Mouse (Mus musculus) liver, postnatal 0 days (tissue): Measurements from ENCODE around the gene Tmem26. TPM values are rescaled to one million over a fixed set of nuclear protein-coding genes. Genes with fewer than 3 reads are reported as not detected.

Experiments used
- ATAC-seq: fragments of 200-750 bp; cut with Nextera tagmentation; 2 replicates; pipeline ENCODE4 v1.8.0; 2017; ENCODE audit warnings: mild to moderate bottlenecking, moderate library complexity
- DNase-seq: peaks from one replicate; pipeline ENCODE4 v3.0.0-alpha.2; 2016
- H3K27ac ChIP-seq: fragments of 300-500 bp; sonication (generic); 2 replicates; pipeline ENCODE4 v1.5.1; 2014; ENCODE audit warnings: antibody characterized with exemption, moderate library complexity, mild to moderate bottlenecking, low read depth
- H3K27me3 ChIP-seq: fragments of 300-500 bp; sonication (generic); 2 replicates; pipeline ENCODE4 v1.6.1; 2014; ENCODE audit warnings: low read length, control low read depth, mixed read lengths; ENCODE audit not compliant: insufficient read depth
- H3K36me3 ChIP-seq: fragments of 300-500 bp; sonication (generic); replicated peaks from 2 replicates; pipeline ENCODE4 v1.6.1; 2014; ENCODE audit warnings: mild to moderate bottlenecking, control low read depth, low read length, moderate library complexity, mixed read lengths; ENCODE audit not compliant: insufficient read depth
- H3K4me1 ChIP-seq: fragments of 300-500 bp; sonication (generic); 2 replicates; pipeline ENCODE4 v1.6.1; 2014; ENCODE audit warnings: antibody characterized with exemption, mild to moderate bottlenecking, control low read depth; ENCODE audit not compliant: insufficient read depth
- H3K4me2 ChIP-seq: fragments of 300-500 bp; sonication (generic); 2 replicates; pipeline ENCODE4 v1.6.1; 2014; ENCODE audit warnings: low read depth, mild to moderate bottlenecking, low read length, moderate library complexity, mixed read lengths
- H3K4me3 ChIP-seq: fragments of 300-500 bp; sonication (generic); 2 replicates; pipeline ENCODE4 v1.5.1; 2014; ENCODE audit warnings: low read depth, low read length
- H3K9ac ChIP-seq: fragments of 300-500 bp; sonication (generic); replicated peaks from 2 replicates; pipeline ENCODE4 v1.6.1; 2014; ENCODE audit warnings: mild to moderate bottlenecking, moderate library complexity
- H3K9me3 ChIP-seq: fragments of 300-500 bp; sonication (generic); 2 replicates; pipeline ENCODE4 v1.6.1; 2016; ENCODE audit warnings: mild to moderate bottlenecking, control low read depth, low read length, mixed read lengths
- CTCF ChIP-seq: sonication (generic); IDR thresholded peaks from 2 replicates; pipeline ENCODE4 v1.5.1; 2016; ENCODE audit warnings: antibody characterized with exemption, low read depth
- EP300 ChIP-seq: IDR thresholded peaks from 2 replicates; pipeline ENCODE4 v1.6.1; 2016; ENCODE audit warnings: antibody characterized with exemption, low read depth, mild to moderate bottlenecking
- WGBS: fragments of 180-500 bp; shearing (Covaris S2); extraction: QIAGEN DNeasy Blood & Tissue Kit; methylation state at CpG from one replicate; pipeline ENCODE4 v1.1.7; 2014; ENCODE audit not compliant: insufficient replicate concordance; 5-methylcytosine and 5-hydroxymethylcytosine counted together
- polyA plus RNA-seq: library from polyadenylated mRNA; unstranded; fragments of >200 nt; fragmentation: Nextera tagmentation; extraction: Ambion mirVana; gene quantifications from 2 replicates; pipeline ENCODE4 v1.2.1, GENCODE M21; 2015

Tmem26 gene
- polyA plus RNA-seq, 1 experiment from 2014 or later, result 1.7 TPM

DNA sequence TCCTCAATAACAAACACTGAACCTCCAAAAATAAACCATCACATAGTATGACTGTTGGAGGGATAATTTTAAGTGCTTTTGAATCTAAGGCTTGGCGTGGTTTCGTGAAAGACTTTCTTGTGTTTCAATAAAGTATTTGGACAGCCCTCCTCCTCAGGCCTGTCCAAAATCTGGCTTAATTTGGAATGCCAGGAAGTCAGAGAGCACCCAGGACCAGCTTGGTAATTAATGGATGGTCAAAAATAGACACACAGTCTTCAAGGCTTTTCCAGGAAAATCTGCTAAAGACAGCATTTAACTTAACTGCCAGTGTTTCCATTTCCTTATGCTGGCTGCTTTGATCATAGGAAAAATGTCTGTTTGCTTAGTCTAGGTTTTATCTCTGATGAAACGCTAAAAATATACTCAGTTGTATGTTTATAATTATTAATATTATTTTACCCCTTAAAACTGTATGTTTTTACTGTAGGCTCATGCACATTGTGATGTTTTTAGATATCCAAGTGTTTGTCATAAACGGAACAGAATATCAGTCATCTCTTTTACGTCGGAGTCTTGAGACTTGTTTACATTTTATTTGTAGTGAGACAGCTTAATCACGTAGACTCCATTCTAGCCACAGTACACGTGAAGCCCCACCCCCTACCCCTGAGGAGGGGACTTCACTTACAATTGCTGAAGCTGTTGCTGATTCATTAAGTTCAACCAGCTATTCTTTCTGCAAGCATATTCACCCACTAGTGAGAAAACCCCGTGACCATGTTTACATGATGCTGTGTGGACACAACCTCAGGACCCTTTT lies 57.8 kb downstream of the Tmem26 start:
- 63% methylated on average over 9 of the region's 9 CpGs for WGBS
- no peak for TF ChIP-seq CTCF
- 0 out of 2 replicates have a peak, but pooled peaks have one; percentile 38 for TF ChIP-seq EP300

DNA sequence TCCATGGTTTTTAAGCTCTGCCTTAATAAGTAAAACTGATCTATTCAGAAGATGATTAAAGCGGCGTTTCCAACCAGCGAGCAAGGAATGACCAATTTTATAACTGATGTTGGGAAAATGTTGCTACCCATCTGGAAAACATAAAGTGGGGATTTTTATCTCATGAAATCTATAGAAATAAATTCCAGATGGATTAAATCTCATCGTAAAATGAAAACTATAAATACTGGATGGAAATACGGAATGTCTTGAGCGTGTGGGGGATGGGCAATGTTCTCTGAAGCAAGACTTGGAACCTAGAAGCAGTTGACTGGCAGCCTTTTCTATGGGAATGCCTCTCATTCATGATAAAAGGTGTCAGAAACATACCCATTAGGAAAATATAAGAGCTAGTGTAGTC lies 59.3 kb downstream of the Tmem26 start:
- 87% methylated on average over 6 of the region's 6 CpGs for WGBS
- DNase-seq (no peak), ATAC-seq (no peak)
- Histone ChIP-seq H3K36me3 (no peaks in the 10 kb centered on the region), H3K4me2 (no peak overlapping the region), H3K9me3 (no peaks in the 10 kb centered on the region), H3K4me1 (no peaks in the 10 kb centered on the region), H3K9ac (no peak overlapping the region), H3K27me3 (no peaks in the 10 kb centered on the region), H3K4me3 (no peak overlapping the region), H3K27ac (no peak overlapping the region)
- TF ChIP-seq CTCF, result no peak
- TF ChIP-seq EP300, result no peak

More for the DNA sequence above, 57.8 kb downstream of the Tmem26 start:
- DNase-seq (no peak), ATAC-seq (no peak)
- H3K4me2 ChIP-seq, result no peak overlapping the region
- no peaks in the 10 kb centered on the region for H3K9me3 ChIP-seq
- H3K9ac ChIP-seq, result no peak overlapping the region
- H3K27ac ChIP-seq, result no peak overlapping the region
- H3K27me3 ChIP-seq, result no peaks in the 10 kb centered on the region
- H3K4me1 ChIP-seq, result no peaks in the 10 kb centered on the region
- H3K36me3 ChIP-seq, result no peaks in the 10 kb centered on the region
- H3K4me3 ChIP-seq, result no peak overlapping the region

DNA sequence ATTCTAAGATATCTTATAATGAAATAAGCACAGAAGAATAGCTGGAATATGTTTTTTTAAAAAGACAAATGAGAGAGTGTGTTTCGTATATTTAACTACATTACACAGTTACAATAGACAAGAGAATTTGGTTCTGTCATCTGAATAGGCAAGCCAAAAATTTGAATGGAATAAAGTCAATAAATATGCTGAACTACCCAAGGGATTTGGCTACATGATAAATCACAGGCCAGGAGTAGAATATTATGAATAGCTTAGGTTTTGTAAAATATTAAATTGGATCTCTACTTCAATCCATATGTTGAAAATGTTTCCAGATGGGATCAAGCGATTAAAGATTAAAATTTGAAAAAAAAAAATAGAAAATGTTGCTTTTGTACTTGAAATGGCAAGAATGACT lies 60.4 kb downstream of the Tmem26 start:
- Histone ChIP-seq H3K9ac (no peak overlapping the region), H3K4me3 (no peak overlapping the region), H3K4me1 (no peaks in the 10 kb centered on the region), H3K27ac (no peak overlapping the region), H3K4me2 (no peak overlapping the region), H3K27me3 (no peaks in the 10 kb centered on the region), H3K9me3 (no peaks in the 10 kb centered on the region), H3K36me3 (no peaks in the 10 kb centered on the region)
- ATAC-seq (no peak), DNase-seq (no peak)
- no peak for TF ChIP-seq EP300
- TF ChIP-seq CTCF, result no peak
- 74% methylated on average over 2 of the region's 2 CpGs for WGBS

DNA sequence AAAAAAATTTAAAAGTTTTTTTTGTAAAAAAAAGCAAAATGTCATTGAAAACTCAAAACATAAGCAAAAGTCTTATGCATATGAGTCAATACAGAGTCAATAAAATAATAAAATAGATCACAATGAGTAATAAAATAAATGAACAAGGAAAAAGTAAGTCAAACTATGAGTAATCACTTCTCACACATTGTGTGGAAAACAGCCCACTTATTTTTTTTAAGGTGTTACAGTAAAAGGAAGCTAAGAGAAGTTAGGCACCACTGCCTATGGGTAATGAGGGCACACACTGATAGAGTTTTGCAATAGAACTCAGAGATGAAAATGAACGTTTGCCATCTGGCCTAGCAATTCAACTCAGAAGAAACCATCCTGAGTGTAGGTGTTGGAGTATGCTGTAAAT lies 61.0 kb downstream of the Tmem26 start:
- H3K9ac ChIP-seq, result no peak overlapping the region
- H3K4me2 ChIP-seq, result no peak overlapping the region
- WGBS, result 52% methylated on average over 1 of the region's 1 CpGs
- H3K4me1 ChIP-seq, result no peaks in the 10 kb centered on the region
- H3K27ac ChIP-seq, result no peak overlapping the region
- DNase-seq (no peak), ATAC-seq (no peak)
- no peak overlapping the region for H3K4me3 ChIP-seq
- no peaks in the 10 kb centered on the region for H3K9me3 ChIP-seq
- no peaks in the 10 kb centered on the region for H3K27me3 ChIP-seq
- no peaks in the 10 kb centered on the region for H3K36me3 ChIP-seq
- TF ChIP-seq CTCF (no peak), EP300 (no peak)

DNA sequence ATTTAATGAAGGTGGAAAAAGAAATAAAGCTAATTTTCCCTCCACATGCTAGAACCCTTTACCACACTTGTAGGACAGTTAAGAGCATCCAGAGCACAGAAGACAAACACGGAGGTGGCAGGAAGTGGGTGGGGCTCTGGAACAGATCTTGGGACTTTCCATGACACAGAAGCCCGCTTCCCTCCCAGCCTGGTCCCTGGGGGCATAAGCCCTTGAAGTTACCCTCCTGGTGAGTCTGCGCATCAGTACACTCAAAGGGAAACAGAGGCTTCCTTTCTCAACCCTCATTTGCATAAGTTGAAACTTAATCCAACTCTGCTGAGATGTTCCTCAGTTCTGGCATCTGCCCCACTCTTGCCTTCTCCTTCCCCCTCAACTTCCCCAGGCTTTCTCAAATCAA lies 72.0 kb downstream of the Tmem26 start:
- 20% methylated on average over 3 of the region's 3 CpGs for WGBS
- no peak for ATAC-seq
- no peak for TF ChIP-seq CTCF
- TF ChIP-seq EP300, result 0 out of 2 replicates have a peak, but pooled peaks have one; percentile 27
- Histone ChIP-seq H3K4me1 (no peaks in the 10 kb centered on the region), H3K4me2 (no peak overlapping the region), H3K4me3 (no peak overlapping the region), H3K9me3 (no peaks in the 10 kb centered on the region), H3K36me3 (no peaks in the 10 kb centered on the region), H3K27me3 (no peaks in the 10 kb centered on the region), H3K27ac (no peak overlapping the region), H3K9ac (no peak overlapping the region)
- DNase-seq, result peak; percentile 43

DNA sequence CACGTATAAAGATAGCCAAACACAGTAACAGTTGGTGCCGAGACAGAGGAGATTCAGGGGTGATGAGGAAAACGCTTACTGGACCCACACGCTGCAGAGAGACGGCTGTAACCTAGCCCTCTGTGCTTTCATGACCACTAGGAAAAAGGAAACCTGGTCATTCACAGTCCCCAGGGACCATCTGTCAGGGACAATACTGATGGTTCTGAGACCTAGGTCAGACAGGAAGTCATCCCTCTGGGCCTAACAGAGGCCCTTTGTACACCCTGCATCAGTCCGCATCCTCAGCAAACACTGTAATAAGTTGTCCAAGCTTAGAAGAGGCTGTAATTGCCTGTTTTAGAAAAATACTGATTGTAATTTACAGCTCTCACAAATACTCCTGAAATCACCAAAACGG lies 76.4 kb downstream of the Tmem26 start:
- no peaks in the 10 kb centered on the region for H3K27me3 ChIP-seq
- no peak for ATAC-seq
- DNase-seq, result no peak
- H3K4me3 ChIP-seq, result no peak overlapping the region
- no peaks in the 10 kb centered on the region for H3K36me3 ChIP-seq
- H3K27ac ChIP-seq, result no peak overlapping the region
- no peak overlapping the region for H3K9ac ChIP-seq
- no peaks in the 10 kb centered on the region for H3K4me1 ChIP-seq
- no peak overlapping the region for H3K4me2 ChIP-seq
- 73% methylated on average over 7 of the region's 7 CpGs for WGBS
- H3K9me3 ChIP-seq, result no peaks in the 10 kb centered on the region
- TF ChIP-seq CTCF (no peak), EP300 (no peak)
